Mouse (Mus musculus) heart, adult 2 months (tissue): ENCODE measurements at regions not wholly inside any gene's neighbourhood (a gene's known extent, or its start where the extent isn't known, plus 50 kb on each side); places are given as distances from the start of the nearest gene placed in this dataset.

ENCODE experiments used
- DNase-seq, 2 experiments: peaks; one replicate each; pipeline ENCODE4 v3.0.0; 2021
- H3K27ac ChIP-seq: fragments of 200-600 bp; 2 replicates; pipeline ENCODE4 v1.8.1; 2022
- H3K27me3 ChIP-seq: fragments of 200-500 bp; 2 replicates; pipeline ENCODE4 v1.6.1; 2012; ENCODE audit warnings: mild to moderate bottlenecking, low read length, inconsistent platforms, mixed read lengths; ENCODE audit not compliant: control insufficient read depth, insufficient read depth
- H3K36me3 ChIP-seq: fragments of 200-500 bp; 2 replicates; pipeline ENCODE4 v1.6.1; 2012; ENCODE audit warnings: low read length, inconsistent platforms; ENCODE audit not compliant: control insufficient read depth, insufficient read depth
- H3K4me1 ChIP-seq: fragments of 200-500 bp; 2 replicates; pipeline ENCODE4 v1.6.1; 2011; ENCODE audit warnings: low read length; ENCODE audit not compliant: control insufficient read depth, insufficient read depth
- H3K4me3 ChIP-seq: fragments of 200-600 bp; 2 replicates; pipeline ENCODE4 v1.8.1; 2022
- H3K79me2 ChIP-seq: fragments of 200-500 bp; replicated peaks from 2 replicates; pipeline ENCODE4 v1.6.1; 2012; ENCODE audit warnings: mild to moderate bottlenecking, inconsistent platforms, low read length, moderate library complexity, mixed read lengths; ENCODE audit not compliant: control insufficient read depth, insufficient read depth
- H3K9ac ChIP-seq: fragments of 200-500 bp; 2 replicates; pipeline ENCODE4 v1.6.1; 2012; ENCODE audit warnings: low read depth, mild to moderate bottlenecking, control low read depth, inconsistent platforms, low read length, mixed read lengths
- CTCF ChIP-seq: fragments of 200-600 bp; IDR thresholded peaks from 2 replicates; pipeline ENCODE4 v1.8.1; 2022; ENCODE audit warnings: antibody characterized with exemption, mild to moderate bottlenecking, moderate library complexity
- EP300 ChIP-seq: fragments of 200-500 bp; IDR thresholded peaks from 2 replicates; pipeline ENCODE4 v1.6.1; 2011; ENCODE audit warnings: low read depth, low read length, control low read depth; ENCODE audit not compliant: insufficient read depth
- POLR2A ChIP-seq: fragments of 200-500 bp; IDR thresholded peaks from 2 replicates; pipeline ENCODE4 v1.6.1; 2011; ENCODE audit warnings: mild to moderate bottlenecking, low read depth, low read length, control low read depth; ENCODE audit not compliant: insufficient read depth
- WGBS: fragments of 180-500 bp; shearing (Covaris S2); methylation state at CpG from one replicate; pipeline ENCODE4 v1.1.7; 2018; 5-methylcytosine and 5-hydroxymethylcytosine counted together
- intact Hi-C: fragments of 180-260 bp; cut with DNase I; formaldehyde crosslinking; loops from one replicate; pipeline ENCODE4 v1.15.1; 2025

DNA sequence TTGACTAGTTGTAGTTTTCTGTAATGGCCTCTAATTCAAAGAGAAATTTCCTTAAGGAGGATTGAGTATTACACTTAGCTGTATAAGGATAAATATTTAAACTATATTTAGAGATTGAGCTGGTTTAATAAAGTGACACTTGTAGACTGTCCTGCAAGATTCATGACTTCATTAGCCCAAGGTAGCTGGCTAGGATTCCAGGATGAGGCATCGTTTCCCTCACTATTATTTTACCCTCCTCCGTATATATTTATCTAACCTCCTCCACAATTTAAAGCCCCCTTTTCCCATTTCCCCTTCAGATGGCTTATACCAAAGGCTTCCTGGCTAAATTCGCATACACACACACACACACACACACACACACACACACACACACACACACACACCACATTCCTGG lies 322.0 kb upstream of the Zfp637 start:
- Histone ChIP-seq H3K27ac (no peak overlapping the region), H3K9ac (no peak overlapping the region), H3K27me3 (no peaks in the 10 kb centered on the region), H3K36me3 (no peaks in the 10 kb centered on the region), H3K79me2 (no peaks in the 10 kb centered on the region), H3K4me3 (no peak overlapping the region), H3K4me1 (no peaks in the 10 kb centered on the region)
- intact Hi-C loops, result no loop called here
- no peak for TF ChIP-seq CTCF
- TF ChIP-seq POLR2A, result no peak
- no peak for TF ChIP-seq EP300
- 56% methylated on average over 3 of the region's 3 CpGs for WGBS
- no peak for DNase-seq

DNA sequence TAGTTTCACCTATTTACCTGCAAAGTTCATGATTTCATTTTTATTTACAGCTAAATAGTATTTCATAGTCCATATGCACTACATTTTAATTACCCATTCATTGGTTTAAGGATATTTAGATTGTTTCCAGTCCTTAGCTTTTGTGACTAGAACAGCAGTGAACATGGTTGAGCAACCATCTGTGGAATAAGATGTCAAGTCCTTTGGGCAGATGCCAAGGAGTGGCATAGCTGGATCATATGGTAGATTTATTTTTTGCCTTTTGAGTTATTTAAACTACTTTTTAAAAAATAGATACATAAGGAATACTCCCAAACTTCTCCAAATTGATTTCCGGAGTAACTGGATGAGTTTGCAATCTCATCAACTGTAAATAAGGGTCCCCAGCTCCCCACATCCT lies 321.5 kb upstream of the Zfp637 start:
- DNase-seq, result no peak
- H3K9ac ChIP-seq, result no peak overlapping the region

DNA sequence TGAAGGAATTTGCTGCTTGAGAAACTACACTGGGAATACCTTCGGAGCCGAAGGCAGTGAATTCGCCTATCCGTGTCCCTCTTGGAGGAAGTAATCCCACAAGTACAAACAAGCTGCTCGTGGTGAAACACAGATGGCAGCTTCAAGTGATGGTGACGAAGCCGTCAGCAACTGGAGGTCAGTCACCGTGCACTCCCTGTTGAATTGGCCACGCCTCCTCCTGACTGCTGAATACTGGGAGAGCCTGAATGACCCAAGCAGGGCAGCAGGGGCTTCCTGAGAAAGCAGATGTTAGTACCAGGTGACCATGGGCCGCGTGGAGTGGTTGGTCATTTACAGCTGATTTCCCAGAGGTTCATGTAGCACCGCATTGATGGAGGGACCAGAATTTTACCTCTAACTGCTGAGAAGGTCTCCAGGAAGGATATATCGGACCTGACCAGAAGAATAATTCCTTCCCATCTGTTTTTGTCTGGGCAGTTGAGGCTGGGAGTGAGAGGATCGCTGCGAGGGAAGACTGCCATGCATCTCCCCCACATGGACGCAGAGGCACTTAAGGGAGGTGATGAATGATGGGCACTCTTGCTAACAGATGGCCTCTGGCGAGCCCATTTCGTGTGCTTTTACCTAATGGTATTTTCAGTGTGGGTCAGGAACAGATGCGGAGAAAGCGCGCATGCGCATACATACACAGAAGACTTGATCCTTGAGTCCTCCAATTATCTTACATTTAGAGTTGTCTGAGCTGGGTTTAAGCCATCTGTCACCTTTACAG lies 314.6 kb upstream of the Zfp637 start:
- WGBS, result 55% methylated on average over 22 of the region's 22 CpGs
- intact Hi-C loops, result no loop called here
- Histone ChIP-seq H3K27me3 (no peaks in the 10 kb centered on the region), H3K4me3 (no peak overlapping the region), H3K9ac (no peak overlapping the region), H3K36me3 (no peaks in the 10 kb centered on the region), H3K27ac (no peak overlapping the region), H3K4me1 (no peaks in the 10 kb centered on the region), H3K79me2 (no peaks in the 10 kb centered on the region)
- no peak for DNase-seq
- TF ChIP-seq EP300 (no peak), POLR2A (no peak), CTCF (no peak)

More for the DNA sequence above, 321.5 kb upstream of the Zfp637 start:
- Histone ChIP-seq H3K79me2 (no peaks in the 10 kb centered on the region), H3K27me3 (no peaks in the 10 kb centered on the region), H3K4me3 (no peak overlapping the region), H3K36me3 (no peaks in the 10 kb centered on the region), H3K27ac (no peak overlapping the region), H3K4me1 (no peaks in the 10 kb centered on the region)
- intact Hi-C loops, result no loop called here
- WGBS, result 100% methylated on average over 1 of the region's 1 CpGs
- TF ChIP-seq POLR2A (no peak), EP300 (no peak), CTCF (no peak)

DNA sequence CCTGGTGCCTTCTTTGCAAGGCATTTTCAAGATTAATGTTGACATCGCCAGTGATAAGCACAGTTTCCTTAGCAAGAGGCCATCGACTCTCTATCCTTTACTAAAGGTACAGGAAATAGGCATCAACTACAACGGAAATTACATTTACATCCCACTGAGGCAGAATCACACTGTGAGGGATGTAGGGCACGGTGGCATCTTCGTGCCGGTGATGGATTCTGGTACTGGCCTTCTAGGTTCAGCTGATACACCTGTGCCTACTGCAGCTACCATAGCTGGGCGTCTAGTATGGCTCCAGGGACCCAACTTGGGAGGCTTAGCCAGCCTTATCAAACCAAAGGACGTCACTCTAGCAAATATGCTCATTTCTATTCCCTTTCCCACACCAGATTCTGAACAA lies 313.5 kb upstream of the Zfp637 start:
- Histone ChIP-seq H3K79me2 (no peaks in the 10 kb centered on the region), H3K27ac (no peak overlapping the region), H3K36me3 (no peaks in the 10 kb centered on the region), H3K4me3 (no peak overlapping the region), H3K4me1 (no peaks in the 10 kb centered on the region), H3K27me3 (no peaks in the 10 kb centered on the region), H3K9ac (no peak overlapping the region)
- 76% methylated on average over 8 of the region's 8 CpGs for WGBS
- TF ChIP-seq CTCF (no peak), EP300 (no peak), POLR2A (no peak)
- intact Hi-C loops, result no loop called here
- DNase-seq, result no peak

DNA sequence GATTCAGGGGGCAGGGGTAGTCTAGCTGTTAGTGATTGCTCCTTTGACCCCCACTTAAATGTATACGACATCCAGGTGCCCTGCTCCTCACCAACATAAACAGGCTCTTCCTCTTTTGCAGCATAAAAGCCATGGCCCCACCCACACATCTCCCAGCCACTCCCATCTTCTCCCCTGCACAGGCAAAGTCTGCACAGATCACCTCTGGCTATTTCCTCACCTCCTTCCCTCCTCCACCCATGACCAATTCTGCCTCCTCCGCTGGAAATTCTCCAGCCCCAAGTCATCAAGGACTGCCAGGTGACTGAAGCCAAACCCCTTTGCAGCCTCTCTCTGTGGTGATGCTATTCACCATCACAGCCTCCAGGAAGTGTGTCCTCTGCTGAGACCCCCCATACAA lies 306.8 kb upstream of the Zfp637 start:
- H3K4me3 ChIP-seq, result no peak overlapping the region
- no peak overlapping the region for H3K27ac ChIP-seq
- H3K36me3 ChIP-seq, result no peaks in the 10 kb centered on the region
- no peak for DNase-seq
- TF ChIP-seq POLR2A (no peak), EP300 (no peak), CTCF (no peak)
- intact Hi-C loops, result no loop called here
- no peaks in the 10 kb centered on the region for H3K79me2 ChIP-seq
- H3K4me1 ChIP-seq, result no peaks in the 10 kb centered on the region
- H3K9ac ChIP-seq, result no peak overlapping the region
- no peaks in the 10 kb centered on the region for H3K27me3 ChIP-seq
- WGBS, result 64% methylated on average over 2 of the region's 2 CpGs

DNA sequence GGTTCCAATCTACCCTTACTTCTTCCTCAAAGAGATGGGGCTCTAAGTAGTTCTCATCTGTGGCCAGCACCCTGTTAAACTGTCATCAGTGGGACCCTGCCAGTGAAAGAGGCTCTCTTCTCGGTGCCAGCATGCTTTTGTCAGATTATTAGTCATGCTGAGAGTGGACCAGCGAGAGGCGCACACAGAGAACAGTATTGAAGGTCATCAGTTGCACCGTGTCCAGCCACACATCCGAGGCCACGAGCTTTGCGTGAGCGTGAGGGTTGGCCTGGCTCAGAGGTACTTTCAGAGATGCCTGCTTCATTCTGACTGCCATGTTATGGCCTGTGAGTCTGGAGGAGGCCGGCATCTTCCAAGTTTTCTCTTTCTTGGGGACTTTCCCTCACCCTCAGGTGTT lies 306.0 kb upstream of the Zfp637 start:
- H3K36me3 ChIP-seq, result no peaks in the 10 kb centered on the region

More for the DNA sequence above, 306.0 kb upstream of the Zfp637 start:
- Histone ChIP-seq H3K27me3 (no peaks in the 10 kb centered on the region), H3K4me3 (no peak overlapping the region), H3K27ac (no peak overlapping the region), H3K79me2 (no peaks in the 10 kb centered on the region), H3K9ac (no peak overlapping the region), H3K4me1 (no peaks in the 10 kb centered on the region)
- TF ChIP-seq POLR2A (no peak), CTCF (no peak), EP300 (no peak)
- DNase-seq, result no peak
- 74% methylated on average over 9 of the region's 9 CpGs for WGBS
- intact Hi-C loops, result no loop called here
